Mouse (Mus musculus) intestine, embryonic 15.5 days (tissue): ENCODE data around the gene Pak7. TPM values are rescaled to one million over a fixed set of nuclear protein-coding genes. Genes with fewer than 3 reads are reported as not detected.
"Not testable (repeated sequence)": the region's sequence is repeated elsewhere in the genome, so short reads cannot be mapped to it uniquely, and the experiment has no call there.

Experiments
- ATAC-seq: fragments of 200-750 bp; cut with Nextera tagmentation; 2 replicates; pipeline ENCODE4 v1.8.0; 2017; ENCODE audit warnings: moderate TSS enrichment, moderate library complexity
- H3K27ac ChIP-seq: fragments of 300-500 bp; sonication (generic); 2 replicates; pipeline ENCODE4 v1.5.1; 2015; ENCODE audit warnings: mild to moderate bottlenecking, inconsistent platforms
- H3K27me3 ChIP-seq: fragments of 300-500 bp; sonication (generic); replicated peaks from 2 replicates; pipeline ENCODE4 v1.6.1; 2015; ENCODE audit warnings: inconsistent platforms
- H3K36me3 ChIP-seq: fragments of 300-500 bp; sonication (generic); 2 replicates; pipeline ENCODE4 v1.6.1; 2015; ENCODE audit warnings: inconsistent platforms
- H3K4me1 ChIP-seq: fragments of 300-500 bp; sonication (generic); replicated peaks from 2 replicates; pipeline ENCODE4 v1.6.1; 2015; ENCODE audit warnings: inconsistent platforms
- H3K4me2 ChIP-seq: fragments of 300-500 bp; sonication (generic); replicated peaks from 2 replicates; pipeline ENCODE4 v1.6.1; 2015; ENCODE audit warnings: mild to moderate bottlenecking, inconsistent platforms
- H3K4me3 ChIP-seq: fragments of 300-500 bp; sonication (generic); replicated peaks from 2 replicates; pipeline ENCODE4 v1.5.1; 2015; ENCODE audit warnings: inconsistent platforms
- H3K9ac ChIP-seq: fragments of 300-500 bp; sonication (generic); 2 replicates; pipeline ENCODE4 v1.6.1; 2015; ENCODE audit warnings: inconsistent platforms
- H3K9me3 ChIP-seq: fragments of 300-500 bp; sonication (generic); 2 replicates; pipeline ENCODE4 v1.6.1; 2016; ENCODE audit warnings: inconsistent platforms
- WGBS: fragments of 180-500 bp; shearing (Covaris S2); methylation state at CpG from one replicate; pipeline ENCODE4 v1.1.7; 2015; 5-methylcytosine and 5-hydroxymethylcytosine counted together
- polyA plus RNA-seq: library from polyadenylated mRNA; unstranded; fragments of >200 nt; fragmentation: Nextera tagmentation; extraction: Ambion mirVana; gene quantifications from 2 replicates; pipeline ENCODE4 v1.2.1, GENCODE M21; 2015

The Pak7 gene
- polyA plus RNA-seq, result 0.67 and 0.98 TPM in 2 replicates

DNA sequence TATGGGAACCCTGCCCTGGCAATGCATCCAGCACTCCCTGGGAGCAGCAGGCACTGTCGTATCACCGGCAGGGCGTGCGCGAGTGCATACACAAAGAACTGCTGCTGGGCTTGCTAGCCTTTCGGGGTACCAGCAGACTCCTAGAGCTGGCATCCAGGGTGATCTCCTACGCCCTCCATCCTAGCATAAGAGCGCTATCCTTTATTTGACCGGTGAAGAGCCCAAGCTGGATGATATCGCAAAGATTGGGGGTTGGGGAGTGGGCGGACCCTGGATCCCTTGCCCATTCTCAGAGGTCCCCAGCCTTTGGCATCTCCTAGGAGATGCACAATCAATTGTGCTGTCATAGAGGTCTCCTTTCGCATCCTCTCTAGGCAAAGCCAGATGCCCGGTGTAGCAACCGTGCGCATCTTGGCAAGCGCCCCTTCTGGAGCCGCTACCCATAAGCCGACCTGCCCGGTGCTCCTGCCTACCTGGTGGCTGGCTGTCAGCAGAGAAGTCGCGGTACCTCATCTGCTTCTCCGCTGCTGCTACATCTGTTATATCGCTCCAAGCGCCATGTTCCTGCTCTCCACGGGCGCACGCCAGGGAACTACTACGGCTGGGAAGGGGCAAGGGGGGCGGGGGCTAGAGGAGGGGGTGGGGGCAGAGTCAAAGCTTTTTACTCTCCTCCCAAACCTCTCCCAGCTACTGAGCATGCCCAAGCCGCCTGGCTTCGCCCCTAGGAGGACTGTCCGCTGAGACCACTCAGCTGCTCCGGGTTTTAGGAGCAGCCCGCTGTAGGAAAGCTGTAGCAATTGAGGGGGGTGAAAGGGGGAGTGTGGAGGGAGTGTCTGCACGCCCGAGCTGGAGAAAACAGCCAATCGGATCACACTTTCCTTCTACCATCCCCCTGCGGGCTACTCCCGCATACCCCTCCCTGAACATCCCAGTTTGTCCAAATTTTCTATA lies at the start of gene Pak7:
Gene Pak7, minus strand, starts transcription at position 787 of the 951 bp plus-strand sequence.
- H3K4me2 ChIP-seq, result peak within 1 kb of the TSS; percentile 85
- H3K4me1 ChIP-seq, result 0 out of 2 replicates have a peak, but pooled peaks cover 5% of the 10 kb centered on the region
- H3K9me3 ChIP-seq, result no peaks in the 10 kb centered on the region
- no peaks in the 10 kb centered on the region for H3K36me3 ChIP-seq
- no peak within 1 kb of the TSS for H3K27ac ChIP-seq
- under 1% methylated on average over 39 of the region's 39 CpGs for WGBS
- H3K27me3 ChIP-seq, result peaks cover 5% of the 10 kb centered on the region
- peak within 1 kb of the TSS; percentile 24 for H3K9ac ChIP-seq
- ATAC-seq, result peak; percentile 97
- H3K4me3 ChIP-seq, result peak within 1 kb of the TSS; percentile 47

- no peak for ATAC-seq
- no peaks in the 10 kb centered on the region for H3K27me3 ChIP-seq
- no peaks in the 10 kb centered on the region for H3K9me3 ChIP-seq
- H3K36me3 ChIP-seq, result no peaks in the 10 kb centered on the region
- 79% methylated on average over 6 of the region's 6 CpGs for WGBS
- H3K27ac ChIP-seq, result no peak overlapping the region
- H3K4me2 ChIP-seq, result no peak overlapping the region
- H3K9ac ChIP-seq, result no peak overlapping the region
- no peaks in the 10 kb centered on the region for H3K4me1 ChIP-seq
- no peak overlapping the region for H3K4me3 ChIP-seq
Observed at GRCm38 (mm10) chr2:136425561-136425960, 37.8 kb upstream of the Pak7 start.

- Histone ChIP-seq H3K9ac (no peak overlapping the region), H3K9me3 (no peaks in the 10 kb centered on the region), H3K27ac (no peak overlapping the region), H3K36me3 (no peaks in the 10 kb centered on the region), H3K27me3 (no peaks in the 10 kb centered on the region), H3K4me2 (no peak overlapping the region), H3K4me3 (no peak overlapping the region), H3K4me1 (no peaks in the 10 kb centered on the region)
- 86% methylated on average over 1 of the region's 1 CpGs for WGBS
- no peak for ATAC-seq
Observed at GRCm38 (mm10) chr2:136419543-136419942, 31.8 kb upstream of the Pak7 start.

GRCm38 (mm10) chr2:136416381-136416780 lies 28.6 kb upstream of the Pak7 start:
- no peak overlapping the region for H3K9ac ChIP-seq
- no peaks in the 10 kb centered on the region for H3K9me3 ChIP-seq
- no peak overlapping the region for H3K4me3 ChIP-seq
- H3K4me2 ChIP-seq, result no peak overlapping the region
- H3K4me1 ChIP-seq, result no peaks in the 10 kb centered on the region
- H3K36me3 ChIP-seq, result no peaks in the 10 kb centered on the region
- H3K27ac ChIP-seq, result no peak overlapping the region
- H3K27me3 ChIP-seq, result no peaks in the 10 kb centered on the region
- ATAC-seq, result no peak

DNA sequence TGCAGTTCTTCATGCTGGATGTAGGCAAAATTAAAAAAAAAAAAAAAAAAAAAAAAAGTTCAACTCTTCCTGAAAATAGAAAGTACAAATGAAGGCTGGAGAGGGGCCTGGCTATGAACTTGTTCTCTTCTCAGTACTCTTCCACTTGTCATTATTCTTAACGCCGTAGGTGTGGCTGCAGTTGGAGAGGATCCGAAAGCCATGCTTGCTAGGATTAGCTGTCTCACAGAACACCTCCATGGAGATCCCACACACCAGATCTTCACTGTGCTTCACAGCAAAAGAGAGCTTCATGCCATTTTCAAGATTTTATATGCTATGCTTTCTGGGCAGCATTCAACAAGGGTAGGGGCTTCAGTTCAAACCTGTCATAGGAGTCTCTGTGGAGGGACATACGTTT lies 14.8 kb upstream of the Pak7 start:
- Histone ChIP-seq H3K36me3 (no peaks in the 10 kb centered on the region), H3K4me2 (no peak overlapping the region), H3K27me3 (no peaks in the 10 kb centered on the region), H3K9me3 (no peaks in the 10 kb centered on the region), H3K4me1 (no peaks in the 10 kb centered on the region), H3K9ac (no peak overlapping the region), H3K4me3 (no peak overlapping the region), H3K27ac (no peak overlapping the region)
- no peak for ATAC-seq
- 84% methylated on average over 4 of the region's 4 CpGs for WGBS

- H3K4me3 ChIP-seq, result no peak overlapping the region
- 64% methylated on average over 3 of the region's 3 CpGs for WGBS
- no peak overlapping the region for H3K27ac ChIP-seq
- no peaks in the 10 kb centered on the region for H3K27me3 ChIP-seq
- H3K9me3 ChIP-seq, result no peaks in the 10 kb centered on the region
- no peak overlapping the region for H3K9ac ChIP-seq
- ATAC-seq, result no peak
- H3K4me2 ChIP-seq, result no peak overlapping the region
- no peaks in the 10 kb centered on the region for H3K4me1 ChIP-seq
- H3K36me3 ChIP-seq, result no peaks in the 10 kb centered on the region
Observed at GRCm38 (mm10) chr2:136375318-136375717, 12.4 kb downstream of the Pak7 start.

DNA sequence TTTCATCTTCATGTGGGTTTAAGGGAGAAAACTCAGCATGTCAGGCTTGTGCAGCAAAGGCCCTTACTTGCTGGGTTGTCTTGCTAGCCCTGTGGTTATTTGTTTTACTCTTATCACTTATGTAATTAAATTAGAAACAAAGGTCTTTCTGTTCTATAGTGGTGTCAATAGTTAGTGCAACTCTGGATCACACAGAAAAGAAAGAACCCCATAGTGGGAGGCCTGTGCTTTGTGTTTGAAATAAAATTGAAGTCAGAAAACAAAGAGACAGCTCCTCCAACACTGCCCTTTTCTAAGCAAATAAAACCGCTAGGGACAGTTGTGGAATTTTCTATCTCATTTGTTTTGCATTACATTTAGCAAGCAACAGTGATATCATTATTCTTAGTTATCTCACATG lies 15.4 kb downstream of the Pak7 start:
- H3K9ac ChIP-seq, result no peak overlapping the region
- no peak overlapping the region for H3K4me2 ChIP-seq
- no peaks in the 10 kb centered on the region for H3K4me1 ChIP-seq
- 80% methylated on average over 1 of the region's 1 CpGs for WGBS
- no peak for ATAC-seq
- H3K27ac ChIP-seq, result no peak overlapping the region
- no peaks in the 10 kb centered on the region for H3K36me3 ChIP-seq
- H3K9me3 ChIP-seq, result no peaks in the 10 kb centered on the region
- no peak overlapping the region for H3K4me3 ChIP-seq
- no peaks in the 10 kb centered on the region for H3K27me3 ChIP-seq

- no peak overlapping the region for H3K4me3 ChIP-seq
- no peaks in the 10 kb centered on the region for H3K9me3 ChIP-seq
- H3K9ac ChIP-seq, result no peak overlapping the region
- no peaks in the 10 kb centered on the region for H3K4me1 ChIP-seq
- no peak overlapping the region for H3K4me2 ChIP-seq
- no peaks in the 10 kb centered on the region for H3K27me3 ChIP-seq
- ATAC-seq, result no peak
- no peaks in the 10 kb centered on the region for H3K36me3 ChIP-seq
- H3K27ac ChIP-seq, result no peak overlapping the region
- WGBS, result 87% methylated on average over 2 of the region's 2 CpGs
Observed at GRCm38 (mm10) chr2:136351393-136352096, 36.2 kb downstream of the Pak7 start.

- Histone ChIP-seq H3K36me3 (no peaks in the 10 kb centered on the region), H3K27ac (no peak overlapping the region), H3K27me3 (no peaks in the 10 kb centered on the region), H3K4me3 (no peak overlapping the region), H3K4me2 (no peak overlapping the region), H3K9me3 (no peaks in the 10 kb centered on the region), H3K4me1 (no peaks in the 10 kb centered on the region), H3K9ac (no peak overlapping the region)
- WGBS, result 54% methylated on average over 3 of the region's 3 CpGs
- no peak for ATAC-seq
Observed at GRCm38 (mm10) chr2:136350459-136350858, 37.3 kb downstream of the Pak7 start.

- Histone ChIP-seq H3K4me2 (no peak overlapping the region), H3K4me3 (no peak overlapping the region), H3K4me1 (no peaks in the 10 kb centered on the region), H3K9ac (no peak overlapping the region), H3K9me3 (no peaks in the 10 kb centered on the region), H3K27ac (no peak overlapping the region), H3K27me3 (no peaks in the 10 kb centered on the region), H3K36me3 (no peaks in the 10 kb centered on the region)
- ATAC-seq, result no peak
- WGBS, result 45% methylated on average over 8 of the region's 8 CpGs
Observed at GRCm38 (mm10) chr2:136349671-136350275, 38.0 kb downstream of the Pak7 start.

- not testable (repeated sequence) for H3K4me1 ChIP-seq, ATAC-seq
Observed at GRCm38 (mm10) chr2:136344240-136344780, 43.5 kb downstream of the Pak7 start.

GRCm38 (mm10) chr2:136329974-136330373 lies 57.8 kb downstream of the Pak7 start:
- Histone ChIP-seq H3K4me2 (no peak overlapping the region), H3K4me1 (no peaks in the 10 kb centered on the region), H3K9me3 (no peaks in the 10 kb centered on the region), H3K27ac (no peak overlapping the region), H3K4me3 (no peak overlapping the region), H3K36me3 (no peaks in the 10 kb centered on the region), H3K9ac (no peak overlapping the region), H3K27me3 (no peaks in the 10 kb centered on the region)
- ATAC-seq, result no peak
- WGBS, result 82% methylated on average over 1 of the region's 1 CpGs

More at GRCm38 (mm10) chr2:136344240-136344780, 43.5 kb downstream of the Pak7 start:
- H3K4me3 ChIP-seq, H3K27ac ChIP-seq, H3K27me3 ChIP-seq, H3K9ac ChIP-seq, H3K9me3 ChIP-seq, H3K36me3 ChIP-seq, H3K4me2 ChIP-seq: not testable (repeated sequence)
- WGBS, result 81% methylated on average over 4 of the region's 4 CpGs
